Mouse (Mus musculus): ENCODE data around the gene Cnnm3. TPM values are rescaled to one million over a fixed set of nuclear protein-coding genes. Genes with fewer than 3 reads are reported as not detected.

Gene Cnnm3
- polyA plus RNA-seq (2015; fragmentation: Nextera tagmentation; extraction: Ambion mirVana): 5.5 and 6.0 TPM in 2 replicates

DNA sequence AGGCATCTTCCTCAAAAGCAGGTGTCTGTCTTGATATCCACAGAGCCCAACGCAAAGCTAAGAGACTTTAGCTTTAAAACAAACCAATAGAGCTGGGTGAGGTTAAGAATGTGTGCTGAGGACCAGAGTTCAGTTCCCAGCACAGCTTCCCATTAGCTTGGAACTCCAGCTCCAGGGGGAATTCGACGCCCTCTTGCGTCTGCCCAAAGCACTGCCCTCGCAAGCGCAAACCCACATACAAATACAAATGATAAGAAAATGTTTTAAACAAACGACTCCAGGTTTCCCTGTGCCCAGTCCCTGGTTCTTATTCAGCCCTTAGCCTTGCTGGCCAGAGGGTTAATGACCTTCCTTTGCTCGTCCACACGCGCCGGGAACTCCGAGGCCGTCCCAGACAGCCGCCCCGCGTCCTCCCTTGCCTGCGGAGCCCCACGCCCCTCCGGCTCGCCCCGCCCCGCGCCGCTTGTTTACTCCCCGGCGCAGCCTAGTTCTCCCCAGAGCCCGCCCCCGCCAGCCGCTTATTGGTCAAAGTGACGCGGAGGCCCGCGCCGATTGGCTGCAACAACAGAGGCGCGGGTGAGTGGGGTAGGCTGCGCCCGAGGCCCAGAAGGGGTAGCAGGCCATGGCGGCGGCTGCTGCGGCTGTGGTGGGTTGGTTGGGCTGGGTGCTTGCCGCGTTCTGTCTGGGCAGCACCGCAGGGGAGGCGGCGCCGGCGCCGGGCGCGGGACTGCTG lies at the start of gene Cnnm3:
TSS of gene Cnnm3 (plus strand) at position 579 of the 733 bp plus-strand sequence.

DNA sequence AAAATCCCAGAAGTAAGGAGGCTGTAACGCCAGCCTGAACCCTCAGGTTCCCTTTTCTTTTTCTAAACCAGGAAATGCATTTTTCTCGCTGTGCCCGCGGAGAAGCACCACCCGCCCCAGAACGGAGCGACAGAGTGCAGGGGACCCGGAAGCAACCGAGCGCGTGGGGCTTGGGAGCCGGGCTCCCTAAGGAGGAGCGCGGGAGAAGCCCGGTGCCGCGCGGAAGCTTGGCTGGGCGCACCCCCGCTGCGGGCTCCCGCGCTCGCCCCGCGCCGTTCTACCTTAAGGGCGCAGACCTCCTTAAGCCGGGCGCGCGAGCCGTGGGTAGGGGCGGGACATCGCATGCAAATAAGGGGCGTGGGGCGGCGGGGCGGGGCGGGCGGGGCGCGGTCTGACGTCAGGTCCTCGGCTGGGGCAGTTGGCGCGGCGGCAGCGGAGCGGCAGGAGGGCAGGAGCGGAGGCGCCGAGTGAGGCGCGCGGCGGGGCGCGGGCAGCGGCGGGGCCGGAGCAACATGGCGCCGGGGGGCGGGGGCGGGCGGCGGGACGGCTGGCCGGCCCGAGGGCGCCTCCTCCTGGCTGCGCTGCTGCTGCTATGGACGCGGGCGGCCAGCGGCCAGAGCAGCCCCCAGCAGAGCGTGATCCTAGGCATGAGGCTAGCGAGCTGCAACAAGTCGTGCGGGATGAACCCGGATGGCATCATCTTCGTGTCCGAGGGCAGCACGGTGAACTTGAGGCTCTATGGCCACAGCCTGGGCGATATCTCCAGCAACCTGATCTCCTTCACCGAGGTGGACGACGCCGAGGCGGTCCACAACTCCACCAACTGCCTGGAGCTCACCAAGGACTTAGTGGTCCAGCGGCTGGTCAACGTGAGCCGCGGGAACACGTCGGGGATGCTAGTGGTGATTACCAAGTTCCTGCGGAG lies 40.2 kb upstream of the Cnnm3 start, which contains the start of gene Cnnm4:
TSS of gene Cnnm4 (plus strand) at position 440 of the 925 bp plus-strand sequence.

DNA sequence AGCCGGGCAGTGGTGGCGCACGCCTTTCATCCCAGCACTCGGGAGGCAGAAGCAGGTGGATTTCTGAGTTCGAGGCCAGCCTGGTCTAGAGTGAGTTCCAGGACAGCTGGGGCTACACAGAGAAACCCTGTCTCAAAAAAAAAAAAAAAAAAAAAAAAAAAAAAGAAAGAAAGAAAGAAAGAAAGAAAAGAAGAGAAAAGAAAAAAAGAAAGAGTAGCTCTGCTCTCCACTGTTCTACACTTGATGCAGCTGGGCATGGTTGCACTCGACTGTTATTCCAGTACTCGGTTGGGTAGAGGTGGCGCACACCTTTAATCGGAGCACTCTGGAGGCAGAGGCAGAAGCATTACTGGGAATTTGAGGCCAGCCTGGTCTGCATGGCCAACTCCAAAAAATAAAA lies 25.1 kb downstream of the Cnnm3 start, which contains the start of gene Ankrd23:
TSS of gene Ankrd23 (minus strand) at position 101 of the 400 bp plus-strand sequence.

DNA sequence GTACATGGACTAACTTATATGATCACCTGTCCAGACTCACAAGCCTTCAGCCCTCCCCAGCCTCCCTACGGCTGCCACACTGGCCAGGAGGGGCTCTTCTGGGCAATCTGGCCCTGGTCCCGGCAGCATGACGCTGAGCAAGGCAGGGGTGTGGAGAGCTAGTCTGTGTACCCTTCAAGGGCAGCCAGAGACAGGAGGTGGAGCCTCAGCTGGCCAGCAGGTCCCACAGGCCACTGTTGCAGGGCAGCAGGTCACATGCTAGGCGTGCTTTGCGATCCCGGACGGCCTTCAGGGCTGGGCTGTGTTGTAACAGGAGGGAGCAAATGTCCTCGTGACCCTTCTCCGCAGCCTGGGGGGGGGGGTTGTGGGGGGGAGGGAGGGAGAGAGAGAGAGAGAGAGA lies 27.5 kb downstream of the Cnnm3 start, which contains the start of gene Gm42417:
TSS of gene Gm42417 (minus strand) at position 244 of the 400 bp plus-strand sequence.

DNA sequence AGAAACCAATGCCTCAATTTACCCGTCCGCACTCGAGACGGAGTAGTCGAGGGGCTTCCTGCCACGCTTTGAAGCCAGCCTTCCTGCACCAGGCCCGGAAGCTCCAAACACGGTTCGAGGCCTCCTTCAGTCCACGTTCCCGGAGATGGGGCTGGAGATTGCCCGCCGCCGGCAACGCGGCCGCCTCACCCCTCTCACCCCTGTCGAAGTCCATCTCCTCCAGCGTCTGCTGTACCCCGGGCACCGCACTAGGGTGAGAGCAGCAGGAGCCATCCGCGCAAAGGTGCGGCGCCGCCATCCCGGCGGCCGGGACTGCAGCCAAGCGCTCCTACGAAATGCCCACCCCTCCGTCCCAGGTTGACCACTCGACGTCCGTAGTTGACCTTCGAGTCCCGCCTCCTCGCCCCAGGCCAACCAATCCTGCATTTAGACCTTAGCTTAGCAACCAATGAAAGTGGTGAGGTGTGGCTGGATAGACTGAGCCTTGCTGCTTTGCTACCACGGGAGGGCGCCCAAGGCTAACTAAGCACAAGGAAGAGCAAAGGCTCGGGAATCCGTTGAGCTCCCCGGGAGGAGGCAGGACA lies 35.3 kb downstream of the Cnnm3 start, which contains the start of gene Ankrd39:
TSS of gene Ankrd39 (minus strand) at position 558 of the 584 bp plus-strand sequence.

DNA sequence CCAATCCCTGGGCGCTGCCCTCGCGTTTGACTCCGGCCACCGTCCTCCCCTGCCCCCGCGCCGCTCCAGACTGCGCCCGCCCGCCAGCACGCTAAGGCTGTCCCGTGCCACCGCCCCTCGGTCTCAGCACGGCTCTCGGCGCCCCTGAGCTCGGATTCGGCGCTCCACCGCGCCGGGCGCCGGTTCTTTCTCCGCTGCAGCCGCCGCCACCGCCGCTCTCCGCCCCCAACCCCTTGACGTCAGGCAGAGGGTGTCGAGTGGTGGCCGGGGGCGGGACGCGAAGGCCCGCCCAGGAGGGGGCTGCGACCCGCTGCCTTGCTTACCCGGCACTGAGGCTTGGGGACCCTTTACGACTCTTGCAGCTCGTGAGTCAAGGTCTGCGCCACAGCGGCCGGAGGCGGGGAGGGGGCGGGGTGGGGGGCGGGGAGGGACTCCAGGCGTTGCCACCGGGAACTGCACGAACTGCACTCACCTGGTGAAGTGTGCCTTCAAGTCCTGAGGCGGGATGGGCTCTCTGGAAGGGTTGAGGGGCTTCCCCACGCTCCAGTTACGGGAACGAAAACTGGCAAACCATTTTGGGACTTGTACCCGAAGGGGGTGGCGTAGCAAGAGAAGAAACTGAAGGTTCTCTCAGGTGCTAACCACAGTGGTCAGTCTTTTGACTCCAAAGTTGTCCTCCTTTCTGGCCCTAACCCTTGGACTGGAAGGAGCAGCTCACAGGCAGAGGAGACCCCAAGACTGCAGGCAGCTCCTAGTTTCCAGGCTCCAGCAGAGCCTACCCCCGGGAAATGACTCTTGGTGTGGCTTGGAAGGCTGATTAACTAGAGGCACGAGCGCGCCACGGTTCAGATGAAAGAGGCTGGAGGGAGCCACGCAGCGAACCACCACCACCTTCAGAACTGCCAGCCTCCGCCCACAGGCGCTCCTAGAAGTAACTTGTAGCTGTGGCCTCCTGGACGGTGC lies 46.6 kb downstream of the Cnnm3 start, which contains the start of gene Sema4c:
TSS of gene Sema4c (minus strand) at position 319 of the 963 bp plus-strand sequence.

Small RNAs within 50 kb of the gene (microRNA-seq; reads per million reads assigned to microRNA genes)
- gene Gm47280: not detected

Other genes with a start within 250 kb of the Cnnm3 start
- 2.1 and 2.3 TPM in 2 replicates for gene Neurl3, start 237.2 kb upstream of the Cnnm3 start, polyA plus RNA-seq (2015; fragmentation: Nextera tagmentation; extraction: Ambion mirVana)
- gene Arid5a, start 204.1 kb upstream of the Cnnm3 start, polyA plus RNA-seq (2015; fragmentation: Nextera tagmentation; extraction: Ambion mirVana): 6.2 and 9.0 TPM in 2 replicates
- gene Kansl3, start 142.7 kb upstream of the Cnnm3 start, polyA plus RNA-seq (2015; fragmentation: Nextera tagmentation; extraction: Ambion mirVana): 26.1 and 29.2 TPM in 2 replicates
- gene Fer1l5, start 139.6 kb upstream of the Cnnm3 start, polyA plus RNA-seq (2015; fragmentation: Nextera tagmentation; extraction: Ambion mirVana): 0.75 and 1.4 TPM in 2 replicates
- 45.8 and 47.6 TPM in 2 replicates for gene Lman2l, start 66.6 kb upstream of the Cnnm3 start, polyA plus RNA-seq (2015; fragmentation: Nextera tagmentation; extraction: Ambion mirVana)
- 10.9 and 12.5 TPM in 2 replicates for gene Cnnm4, start 40.2 kb upstream of the Cnnm3 start, polyA plus RNA-seq (2015; fragmentation: Nextera tagmentation; extraction: Ambion mirVana)
- 12.1 and 12.8 TPM in 2 replicates for gene Ankrd23, start 25.0 kb downstream of the Cnnm3 start, polyA plus RNA-seq (2015; fragmentation: Nextera tagmentation; extraction: Ambion mirVana)
- gene Gm42417, start 27.6 kb downstream of the Cnnm3 start, polyA plus RNA-seq (2015; fragmentation: Nextera tagmentation; extraction: Ambion mirVana): 1.0 TPM in 1 of 2 replicates, not detected in the other
- gene Ankrd39, start 35.6 kb downstream of the Cnnm3 start, polyA plus RNA-seq (2015; fragmentation: Nextera tagmentation; extraction: Ambion mirVana): 37.0 and 39.4 TPM in 2 replicates
- gene Sema4c, start 46.5 kb downstream of the Cnnm3 start, polyA plus RNA-seq (2015; fragmentation: Nextera tagmentation; extraction: Ambion mirVana): 13.3 and 15.0 TPM in 2 replicates
- gene Fam178b, start 171.3 kb downstream of the Cnnm3 start, polyA plus RNA-seq (2015; fragmentation: Nextera tagmentation; extraction: Ambion mirVana): 0.37 and 0.61 TPM in 2 replicates
- gene Cox5b, start 179.6 kb downstream of the Cnnm3 start, polyA plus RNA-seq (2015; fragmentation: Nextera tagmentation; extraction: Ambion mirVana): 1,119 and 1,157 TPM in 2 replicates
- 0.48 and 1.4 TPM in 2 replicates for gene 4933424G06Rik, start 198.3 kb downstream of the Cnnm3 start, polyA plus RNA-seq (2015; fragmentation: Nextera tagmentation; extraction: Ambion mirVana)
- gene Actr1b, start 202.6 kb downstream of the Cnnm3 start, polyA plus RNA-seq (2015; fragmentation: Nextera tagmentation; extraction: Ambion mirVana): 107 and 117 TPM in 2 replicates
- 1.5 TPM in 2 replicates for gene Zap70, start 249.9 kb downstream of the Cnnm3 start, polyA plus RNA-seq (2015; fragmentation: Nextera tagmentation; extraction: Ambion mirVana)